Mouse (Mus musculus) frontal cortex, postnatal 25 days (tissue): ENCODE data around the gene Fam192a.

ENCODE experiments used
- DNase-seq, 2 experiments: peaks; one replicate each; pipeline ENCODE4 v3.0.0; 2022; ENCODE audit warnings: low spot score in 2 of 2

Fam192a gene

GRCm38 (mm10) chr8:94601607-94602385 is at the start of gene Fam192a, which contains the start of gene Rspry1:
Gene Fam192a (minus strand): TSS chr8:94601997.
Gene Rspry1 (plus strand): TSS chr8:94601937.
- DNase-seq = peak; percentile 97 to 100

- no peak for DNase-seq
These were observed 47.7 kb upstream of the Fam192a start for GRCm38 (mm10) chr8:94649496-94649895.

- no peak for DNase-seq
These were observed 44.4 kb upstream of the Fam192a start for GRCm38 (mm10) chr8:94646165-94646564.

GRCm38 (mm10) chr8:94645202-94645601 is 43.4 kb upstream of the Fam192a start:
- DNase-seq = no peak

GRCm38 (mm10) chr8:94641938-94642337 is 40.1 kb upstream of the Fam192a start:
- DNase-seq = no peak

GRCm38 (mm10) chr8:94641183-94641582 is 39.4 kb upstream of the Fam192a start:
- DNase-seq = no peak

- no peak for DNase-seq
These were observed 32.4 kb upstream of the Fam192a start for GRCm38 (mm10) chr8:94634211-94634610.

- no peak for DNase-seq
These were observed 31.9 kb upstream of the Fam192a start for GRCm38 (mm10) chr8:94633564-94634194.

- DNase-seq = no peak
These were observed 23.1 kb upstream of the Fam192a start for GRCm38 (mm10) chr8:94624885-94625284.

- DNase-seq = no peak
These were observed 5.3 kb upstream of the Fam192a start for GRCm38 (mm10) chr8:94607064-94607463.

GRCm38 (mm10) chr8:94604030-94604429 is 2.2 kb upstream of the Fam192a start:
- DNase-seq = no peak

- DNase-seq = no peak
These were observed 804 bp upstream of the Fam192a start for GRCm38 (mm10) chr8:94602471-94603131.

- peak; percentile 12 to 20 for DNase-seq
These were observed 677 bp downstream of the Fam192a start for GRCm38 (mm10) chr8:94601034-94601606.

- DNase-seq = no peak
These were observed 1.3 kb downstream of the Fam192a start for GRCm38 (mm10) chr8:94600478-94600877.

GRCm38 (mm10) chr8:94594211-94594610 is 7.6 kb downstream of the Fam192a start:
- no peak for DNase-seq

- DNase-seq = no peak
These were observed 10.1 kb downstream of the Fam192a start for GRCm38 (mm10) chr8:94591691-94592090.

GRCm38 (mm10) chr8:94584238-94584817 is 17.5 kb downstream of the Fam192a start:
- peak in 1 of 2 experiments; percentile 56 for DNase-seq

GRCm38 (mm10) chr8:94582569-94582968 is 19.2 kb downstream of the Fam192a start:
- DNase-seq = no peak

GRCm38 (mm10) chr8:94581820-94582483 is 19.8 kb downstream of the Fam192a start:
- DNase-seq = no peak

- DNase-seq = no peak
These were observed 26.6 kb downstream of the Fam192a start for GRCm38 (mm10) chr8:94575148-94575547.
